Mouse (Mus musculus) brain, embryonic 14.5 days (tissue): ENCODE measurements at regions not wholly inside any gene's neighbourhood (a gene's known extent, or its start where the extent isn't known, plus 50 kb on each side); places are given as distances from the start of the nearest gene placed in this dataset.

Experiments used
- DNase-seq: peaks from one replicate; pipeline ENCODE4 v3.0.0-alpha.2; 2011; ENCODE audit warnings: low read depth
- CTCF ChIP-seq: fragments of 200-500 bp; IDR thresholded peaks from 2 replicates; pipeline ENCODE4 v1.5.1; 2012; ENCODE audit warnings: inconsistent platforms, mild to moderate bottlenecking, moderate library complexity, borderline replicate concordance; ENCODE audit not compliant: insufficient read depth, insufficient read length; ENCODE audit errors: extremely low read depth
- POLR2A ChIP-seq: fragments of 200-500 bp; IDR thresholded peaks from 2 replicates; pipeline ENCODE4 v1.6.1; 2012; ENCODE audit warnings: mild to moderate bottlenecking, inconsistent platforms, borderline replicate concordance; ENCODE audit not compliant: poor library complexity, insufficient read depth, insufficient read length, severe bottlenecking; ENCODE audit errors: extremely low read depth

DNA sequence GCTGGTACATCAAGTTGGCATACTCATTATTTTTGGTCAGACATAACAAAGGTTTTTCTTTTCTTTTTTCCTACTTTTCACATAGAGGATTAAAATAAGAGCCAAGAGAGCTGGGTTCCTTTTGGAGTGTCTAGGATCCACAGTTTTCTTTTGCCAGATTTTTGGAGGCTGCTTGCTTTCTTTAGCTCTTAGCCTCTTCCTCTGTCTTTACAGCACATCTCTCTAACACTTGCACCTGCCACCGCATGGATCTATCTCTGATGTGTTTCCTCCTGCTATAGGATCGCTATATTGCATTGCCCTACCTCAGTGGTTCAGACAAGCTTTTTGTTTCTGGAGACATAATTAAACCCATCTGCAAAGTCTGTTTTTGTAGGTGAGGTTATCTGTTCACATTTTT, 339.9 kb downstream of the Rpl10l start:
- DNase-seq, result no peak

DNA sequence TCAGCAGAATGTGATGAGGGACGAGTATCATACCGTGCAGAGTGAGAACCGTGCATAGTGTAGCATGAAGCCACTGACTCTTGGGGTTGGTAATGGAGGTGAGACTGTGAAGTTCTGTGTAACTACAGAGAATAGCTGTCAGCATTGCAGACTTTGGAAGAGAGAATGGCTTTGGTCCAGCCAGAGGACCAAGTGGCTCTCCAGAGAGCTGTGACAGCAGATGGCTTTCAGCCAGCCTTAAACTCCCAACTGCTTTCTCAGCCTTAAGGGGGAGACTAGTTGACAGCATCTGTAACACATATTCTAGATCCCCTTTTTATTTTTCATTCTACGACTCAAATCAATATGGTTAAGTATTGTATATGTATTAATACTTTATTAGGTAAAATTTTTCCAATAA, 342.0 kb downstream of the Rpl10l start:
- DNase-seq, result peak; percentile 13
- no peak for TF ChIP-seq POLR2A
- no peak for TF ChIP-seq CTCF

More for the DNA sequence above, 339.9 kb downstream of the Rpl10l start:
- TF ChIP-seq POLR2A (no peak), CTCF (no peak)

DNA sequence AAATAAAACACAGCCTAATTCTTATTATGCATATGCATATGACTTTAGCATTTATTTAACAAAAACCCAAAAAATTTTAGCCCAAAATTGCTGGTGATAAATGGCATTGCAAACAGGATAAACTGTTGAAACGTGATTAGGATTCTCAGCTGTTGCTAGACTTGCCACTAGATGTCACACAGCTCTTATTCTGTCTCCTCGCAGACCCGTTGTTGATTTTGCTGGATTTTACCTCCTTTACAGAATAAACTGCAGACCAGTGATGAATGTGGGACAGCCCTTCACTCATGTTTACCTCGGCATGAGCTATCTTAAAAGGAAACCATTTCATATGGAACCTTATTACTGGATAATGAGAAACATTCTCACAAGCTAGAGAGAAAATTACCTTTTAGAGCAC, 352.4 kb downstream of the Rpl10l start:
- peak; percentile 73 for DNase-seq
- no peak for TF ChIP-seq POLR2A
- peak; percentile 65; the same call in 1 of the 2 replicates for TF ChIP-seq CTCF

DNA sequence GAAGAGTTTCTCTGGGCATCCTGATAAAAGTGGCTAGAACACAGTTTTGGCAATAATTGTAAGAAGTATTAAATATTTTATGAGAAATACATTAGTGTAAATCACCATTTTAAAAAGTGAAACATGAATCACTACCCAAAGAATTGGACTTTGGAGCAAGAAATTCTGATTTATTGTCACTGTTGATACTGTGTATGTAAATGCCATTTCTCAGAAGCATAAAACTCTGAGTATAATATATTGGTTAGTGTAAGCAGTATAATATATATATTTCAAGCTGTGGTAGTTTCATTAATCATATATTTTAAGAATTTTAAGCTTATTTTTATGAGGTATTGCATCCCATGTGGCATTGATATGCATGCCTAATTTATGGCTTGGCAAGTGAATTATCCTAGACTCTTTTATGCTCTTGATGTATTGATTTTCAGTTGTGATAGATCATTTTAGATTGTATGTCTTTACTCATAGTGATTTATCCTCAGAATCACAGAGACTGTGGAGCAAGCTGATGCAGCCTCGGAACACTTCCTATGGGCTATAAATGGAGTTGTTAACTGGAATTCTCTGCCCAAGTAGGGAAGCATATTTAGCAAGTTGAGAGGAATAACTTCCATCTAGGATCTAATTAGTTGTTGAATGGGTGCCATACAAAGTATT, 354.4 kb downstream of the Rpl10l start:
- no peak for TF ChIP-seq POLR2A
- TF ChIP-seq CTCF, result no peak

More for the DNA sequence above, 354.4 kb downstream of the Rpl10l start:
- peak; percentile 27 for DNase-seq
